Mouse (Mus musculus) embryonic stem cell, embryonic (primary cell): ENCODE data around the gene Larp6.

Source experiments
- CTCF ChIA-PET, 4 experiments: fragments of 300-600 bp in 2 of 4; fragments of 350-600 bp in 2 of 4; sonication (Branson Sonifier 250); formaldehyde crosslinking; loops; one replicate each; lab custom pipeline; 2022; ENCODE audit warnings: inconsistent platforms in 2 of 4; lab: Charles Lee
- POLR2A ChIA-PET, 4 experiments: fragments of 300-600 bp in 2 of 4; fragments of 350-600 bp in 2 of 4; sonication (Branson Sonifier 250); formaldehyde crosslinking; loops; one replicate each; lab custom pipeline; 2022; ENCODE audit warnings: antibody characterized with exemption in 4 of 4, inconsistent platforms in 1 of 4; lab: Charles Lee

Larp6 gene

GRCm38 (mm10) chr9:60782057-60782789 lies 69.4 kb downstream of the Larp6 start:
- POLR2A ChIA-PET = interaction anchor here in 2 of 4 experiments (1.2 to 1.9 kb wide), 4 partner anchors 8 to 63 kb away, joined by 3 to 5 read pairs (median 4); partner anchors contain the start of gene Uaca (in 1 of the 2)
- CTCF ChIA-PET = no interaction called here

GRCm38 (mm10) chr9:60785069-60785468 lies 72.3 kb downstream of the Larp6 start:
- CTCF ChIA-PET = interaction anchor here in 1 of 4 experiments (0.9 kb wide), 1 partner anchor 9 kb away, joined by 4 read pairs; the partner anchor contains the start of gene Uaca
- POLR2A ChIA-PET = no interaction called here

- ChIA-PET POLR2A (interaction anchor here in 3 of 4 experiments (0.7 to 1.8 kb wide), 21 partner anchors 8 to 1335 kb away, joined by 3 to 7 read pairs (median 3); partner anchors contain the start of gene Glce (in 1 of the 3)), CTCF (interaction anchor here in 3 of 4 experiments (0.7 to 1.1 kb wide), 5 partner anchors 30 to 152 kb away, joined by 3 to 4 read pairs (median 3); no protein-coding TSS in a partner anchor)
Measured at GRCm38 (mm10) chr9:60787517-60788110, 74.8 kb downstream of the Larp6 start.
